Comparison of ENCODE assay signal across 19 mouse cellular contexts in genomic region chr5:97961786-97962185, GRCm38 (mm10).
"Had no signal": no experiment of that assay in that cellular context is flagged by ENCODE, and none has a peak within 500 bp of the region (broad histone marks: within the 10 kb centered on the region; RNA-seq: fewer than 3 reads in every experiment).

No protein-coding gene starts in this region.

- H3K4me3 ChIP-seq: intestine, embryonic 15.5 days; kidney, embryonic 15.5 days; left cerebral cortex, adult 2 months; midbrain, embryonic 12.5 days; midbrain, embryonic 15.5 days; neural tube, embryonic 12.5 days had no signal

- H3K9ac ChIP-seq: intestine, embryonic 15.5 days; kidney, embryonic 15.5 days; liver, embryonic 14.5 days; midbrain, embryonic 12.5 days; midbrain, embryonic 15.5 days; neural tube, embryonic 12.5 days had no signal

- H3K27me3 ChIP-seq: intestine, embryonic 15.5 days; kidney, embryonic 15.5 days; midbrain, embryonic 12.5 days; midbrain, embryonic 15.5 days; neural tube, embryonic 12.5 days had no signal

- H3K4me1 ChIP-seq: intestine, embryonic 15.5 days; kidney, embryonic 15.5 days; midbrain, embryonic 12.5 days; midbrain, embryonic 15.5 days; neural tube, embryonic 12.5 days had no signal

- H3K9me3 ChIP-seq: intestine, embryonic 15.5 days; kidney, embryonic 15.5 days; midbrain, embryonic 12.5 days; midbrain, embryonic 15.5 days; neural tube, embryonic 12.5 days had no signal

- ATAC-seq: intestine, embryonic 15.5 days; midbrain, embryonic 15.5 days had no signal

- H3K27ac ChIP-seq: intestine, embryonic 15.5 days; kidney, embryonic 15.5 days; left cerebral cortex, adult 2 months; liver, embryonic 14.5 days; midbrain, embryonic 12.5 days; midbrain, embryonic 15.5 days; neural tube, embryonic 12.5 days had no signal

- DNase-seq: kidney, adult 11 months; kidney, adult 8-10 months; kidney, postnatal 10 days; kidney, postnatal 36 days; layer of hippocampus, adult 9-11 months; layer of hippocampus, postnatal 36 days; lung, adult 18-20 months; lung, postnatal 14 days; retina, postnatal 1 day; thymus, adult 18-20 months; thymus, postnatal 36 days had no signal

- H3K36me3 ChIP-seq: intestine, embryonic 15.5 days; midbrain, embryonic 15.5 days; neural tube, embryonic 12.5 days had no signal

- H3K4me2 ChIP-seq: intestine, embryonic 15.5 days; kidney, embryonic 15.5 days; liver, embryonic 11.5 days; midbrain, embryonic 12.5 days; midbrain, embryonic 15.5 days; neural tube, embryonic 12.5 days had no signal
